Mouse (Mus musculus) cerebral cortex, adult 2 months (tissue): ENCODE measurements around the gene Msl2.

ENCODE experiments used
- WGBS: fragments of 180-500 bp; shearing (Covaris S2); methylation state at CpG from one replicate; pipeline ENCODE4 v1.1.7; 2018; 5-methylcytosine and 5-hydroxymethylcytosine counted together

Gene Msl2

DNA sequence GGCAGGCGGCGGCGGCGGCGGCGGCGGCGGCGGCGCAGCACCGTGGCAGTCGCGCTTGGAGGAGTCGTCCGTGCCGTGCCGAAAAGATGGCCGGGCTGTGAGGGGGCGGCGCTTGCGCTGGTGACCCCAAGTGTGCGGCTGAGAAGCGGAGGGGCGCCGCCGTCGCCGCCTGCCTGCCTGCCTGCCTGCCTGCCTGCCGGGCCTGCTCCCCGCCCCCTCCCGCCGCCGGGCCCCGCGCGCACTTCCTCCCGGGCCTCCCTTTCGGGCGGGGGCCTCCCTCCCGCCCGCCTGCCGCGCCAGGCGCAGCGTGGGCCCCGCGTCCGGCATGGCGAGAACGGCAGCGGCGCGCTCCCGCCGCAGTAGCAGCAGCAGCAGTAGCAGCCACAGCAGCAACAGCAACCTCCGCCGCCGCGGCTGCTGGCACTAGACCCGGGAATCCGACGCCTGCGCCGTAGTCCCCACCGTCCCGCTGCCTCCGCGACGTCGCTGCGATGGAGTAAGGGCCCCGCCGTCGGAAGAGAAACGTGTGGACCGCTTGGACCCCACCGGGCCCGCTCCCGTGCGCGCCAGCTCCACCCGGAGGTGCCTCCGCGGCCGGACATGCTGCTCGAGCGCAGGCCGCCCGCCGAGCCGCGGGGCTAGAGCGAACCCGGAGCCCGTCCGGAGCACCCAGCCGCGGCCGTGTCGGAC lies 576 bp downstream of the Msl2 start:
- WGBS = under 1% methylated on average over 88 of the region's 100 CpGs

DNA sequence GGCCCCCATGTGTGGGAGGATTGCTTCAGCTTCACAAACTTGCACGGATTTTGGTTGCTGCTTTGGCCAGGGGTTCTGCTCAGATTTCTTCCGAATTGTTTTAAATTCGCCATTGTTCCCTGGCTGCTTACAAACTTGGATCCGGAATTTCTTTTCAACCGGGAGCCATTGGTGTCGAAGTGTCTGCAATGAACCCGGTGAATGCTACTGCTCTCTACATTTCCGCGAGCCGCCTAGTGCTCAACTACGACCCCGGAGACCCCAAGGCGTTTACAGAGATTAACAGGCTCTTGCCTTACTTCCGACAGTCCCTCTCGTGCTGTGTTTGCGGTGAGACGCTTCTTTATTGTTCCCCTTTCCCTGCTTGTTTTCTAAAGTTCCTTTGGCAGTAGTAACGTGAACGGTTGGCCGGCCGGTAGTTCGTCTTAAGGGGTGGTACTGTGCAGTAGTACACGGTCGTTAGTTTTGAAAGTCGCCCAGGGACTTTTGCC lies 1.2 kb downstream of the Msl2 start:
- WGBS = 1% methylated on average over 25 of the region's 25 CpGs

DNA sequence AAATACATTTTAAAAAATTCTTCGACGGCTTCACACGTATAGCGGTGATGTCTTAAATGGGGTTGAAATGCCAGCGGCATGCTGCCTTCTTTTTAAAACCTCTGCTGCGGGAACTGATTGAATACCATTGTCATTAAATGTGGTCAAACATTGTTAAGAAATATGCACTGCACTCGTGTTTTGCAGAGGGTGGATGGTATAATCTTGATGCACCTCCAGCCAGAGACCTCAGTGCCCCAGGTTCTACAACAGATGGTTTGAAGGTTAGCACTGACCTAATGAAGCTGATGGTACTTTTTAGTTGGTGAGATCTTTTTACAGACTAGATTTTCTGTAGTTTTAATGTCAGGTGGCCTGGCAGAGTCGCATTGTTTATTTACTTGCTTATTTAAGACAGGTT lies 1.8 kb downstream of the Msl2 start:
- WGBS = under 1% methylated on average over 8 of the region's 8 CpGs

DNA sequence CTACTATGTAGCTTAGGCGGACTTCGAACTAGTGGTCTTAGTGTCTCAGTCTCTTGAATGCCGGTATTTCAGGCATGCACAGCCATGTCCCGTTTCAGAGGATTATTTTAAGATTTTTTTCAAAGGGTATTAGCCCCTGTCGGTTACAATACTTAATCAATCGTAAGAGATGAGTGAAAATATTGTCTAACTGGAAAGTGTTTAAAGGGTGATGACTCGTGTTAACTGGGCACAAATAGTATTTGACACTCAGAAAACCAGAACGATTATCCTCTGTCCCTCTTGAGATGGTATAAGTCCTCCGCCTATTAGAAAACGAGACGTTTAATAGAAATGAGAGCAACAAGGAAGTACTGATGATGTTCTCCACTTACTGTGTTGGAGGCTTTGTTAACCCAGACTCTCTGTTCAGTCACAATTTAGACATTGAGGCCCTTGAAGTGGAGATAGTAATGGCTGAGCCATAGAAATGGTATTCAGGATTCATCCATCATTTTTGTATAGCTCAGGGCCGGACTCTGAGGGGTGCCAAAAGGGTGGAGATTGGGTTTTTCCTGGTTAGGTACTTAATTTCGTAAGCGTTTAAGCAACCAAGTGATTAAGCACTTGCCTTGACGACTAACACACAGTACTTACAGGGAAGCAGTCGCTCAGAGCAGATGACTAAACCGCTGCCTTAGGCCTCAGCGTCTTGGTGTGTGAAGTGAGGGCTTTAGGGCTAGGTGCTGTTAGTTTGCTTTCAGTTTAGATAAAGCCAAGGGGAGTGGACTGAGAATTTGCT lies 2.4 kb downstream of the Msl2 start:
- under 1% methylated on average over 18 of the region's 18 CpGs for WGBS

DNA sequence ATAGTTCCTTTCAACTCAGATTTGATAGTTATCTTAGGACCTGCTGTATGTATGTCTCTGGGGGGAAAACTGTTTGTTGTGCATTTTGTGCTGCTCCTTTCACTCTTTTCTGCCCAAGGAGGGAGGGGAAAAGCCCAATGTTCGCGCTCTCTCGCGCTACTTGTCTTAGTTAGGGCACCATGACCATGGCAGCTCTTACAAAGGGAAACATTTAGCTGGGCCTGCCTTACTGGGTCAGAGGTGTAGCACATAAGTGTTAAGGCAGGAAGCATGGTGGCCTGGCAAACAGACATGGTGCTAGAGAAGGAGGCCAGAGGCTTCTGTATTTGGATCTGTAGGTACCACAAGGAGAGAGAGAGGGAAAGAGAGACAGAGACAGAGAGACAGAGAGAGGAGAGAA lies 4.7 kb downstream of the Msl2 start:
- 31% methylated on average over 4 of the region's 4 CpGs for WGBS

DNA sequence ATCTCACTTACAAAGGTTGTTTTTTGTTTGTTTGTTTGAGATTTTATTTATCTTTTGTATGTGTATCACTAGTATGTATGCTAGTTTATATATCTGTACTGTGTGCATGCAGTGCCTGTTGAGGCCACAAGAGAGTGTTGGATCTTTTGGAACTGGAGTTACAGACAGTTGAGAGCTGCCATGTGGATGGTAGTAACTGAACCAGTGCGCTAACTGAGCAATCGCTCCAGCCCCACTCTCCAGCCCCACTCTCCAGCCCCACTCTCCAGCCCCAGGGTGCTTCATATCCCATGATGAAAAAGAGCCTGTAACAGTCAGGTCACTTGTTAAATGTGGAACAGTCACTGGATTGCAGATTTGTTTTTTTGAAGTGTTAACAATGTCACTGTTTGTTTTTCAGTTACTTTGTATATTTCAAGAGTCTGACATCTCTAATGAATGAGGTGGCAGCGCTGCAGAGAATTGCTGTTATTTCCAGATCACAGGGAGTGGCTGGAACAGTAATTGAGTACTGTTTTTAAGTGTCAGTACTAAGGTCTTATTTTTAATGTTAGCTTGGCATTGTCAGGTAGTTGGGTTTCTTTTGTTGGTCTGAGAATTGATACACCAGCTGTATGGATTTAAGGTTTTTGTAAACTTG lies 6.3 kb downstream of the Msl2 start:
- WGBS = 40% methylated on average over 3 of the region's 3 CpGs

DNA sequence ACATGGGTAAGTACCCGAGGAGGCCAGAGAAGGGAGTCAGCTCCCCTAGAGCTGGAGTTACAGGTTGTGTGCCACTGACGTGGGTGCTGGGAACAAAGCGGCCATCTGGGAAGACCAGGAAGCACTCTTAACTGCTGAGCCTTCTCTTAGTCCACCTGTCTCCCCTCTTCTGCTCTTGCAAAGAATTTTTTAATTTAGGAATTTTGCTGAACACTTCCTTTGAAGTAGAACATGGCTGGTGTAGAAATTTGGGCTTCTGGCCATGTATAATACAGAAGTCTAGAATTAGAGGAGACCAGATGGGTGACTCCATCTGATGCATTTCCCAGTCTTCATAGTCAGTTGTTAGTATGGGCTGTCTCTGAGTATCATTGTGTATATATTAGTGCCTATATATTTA lies 9.8 kb downstream of the Msl2 start:
- 46% methylated on average over 3 of the region's 3 CpGs for WGBS

DNA sequence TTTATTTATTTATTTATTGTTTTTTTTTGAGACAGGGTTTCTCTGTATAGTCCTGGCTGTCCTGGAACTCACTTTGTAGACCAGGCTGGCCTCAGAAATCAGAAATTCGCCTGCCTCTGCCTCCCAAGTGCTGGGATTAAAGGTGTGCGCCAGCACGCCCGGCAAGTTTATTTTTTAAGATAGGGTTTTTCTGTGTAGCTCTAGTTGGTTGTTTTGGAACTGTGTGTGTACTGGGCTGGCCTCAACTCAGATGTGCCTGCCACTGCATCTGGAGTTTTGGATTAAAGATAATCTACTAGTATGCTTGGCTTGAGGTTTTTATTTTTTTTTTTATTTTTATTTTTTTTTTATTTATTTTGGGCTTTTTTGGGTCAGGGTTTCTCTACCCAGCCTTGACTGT lies 21.5 kb downstream of the Msl2 start:
- WGBS = 88% methylated on average over 4 of the region's 4 CpGs

DNA sequence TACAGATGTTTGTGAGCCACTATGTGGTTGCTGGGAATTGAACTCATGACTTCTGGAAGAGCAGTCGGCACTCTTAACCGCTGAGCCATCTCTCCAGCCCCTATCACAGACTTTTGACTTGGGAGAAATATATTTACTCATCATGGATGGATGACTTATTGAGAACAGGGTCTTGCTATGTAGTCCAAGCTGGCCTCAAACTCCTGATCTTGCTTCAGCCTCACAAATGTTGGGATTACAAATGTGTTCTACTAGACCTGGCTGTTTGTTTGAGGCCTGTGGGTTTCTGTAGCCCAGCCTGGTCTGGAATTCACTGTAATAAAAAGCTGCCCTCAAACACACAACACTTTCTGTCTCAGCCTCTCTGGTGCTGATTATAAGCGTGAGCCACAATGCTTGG lies 22.6 kb downstream of the Msl2 start:
- WGBS = 83% methylated on average over 3 of the region's 3 CpGs

DNA sequence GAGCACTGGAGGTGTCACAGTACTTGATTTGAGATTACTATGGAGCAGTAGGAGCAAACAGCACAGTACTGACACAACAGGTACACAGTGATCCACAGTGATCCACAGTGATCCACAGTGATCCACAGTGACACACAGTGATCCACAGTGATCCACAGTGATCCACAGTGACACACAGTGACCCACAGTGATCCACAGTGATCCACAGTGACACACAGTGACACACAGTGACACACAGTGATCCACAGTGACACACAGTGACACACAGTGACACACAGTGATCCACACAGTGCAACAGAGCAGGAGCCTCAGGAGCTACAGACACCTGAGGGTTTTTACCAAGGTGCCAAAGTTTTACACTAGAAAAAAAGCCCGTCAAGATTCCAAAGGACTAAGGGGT lies 23.6 kb downstream of the Msl2 start:
- 83% methylated on average over 1 of the region's 1 CpGs for WGBS

DNA sequence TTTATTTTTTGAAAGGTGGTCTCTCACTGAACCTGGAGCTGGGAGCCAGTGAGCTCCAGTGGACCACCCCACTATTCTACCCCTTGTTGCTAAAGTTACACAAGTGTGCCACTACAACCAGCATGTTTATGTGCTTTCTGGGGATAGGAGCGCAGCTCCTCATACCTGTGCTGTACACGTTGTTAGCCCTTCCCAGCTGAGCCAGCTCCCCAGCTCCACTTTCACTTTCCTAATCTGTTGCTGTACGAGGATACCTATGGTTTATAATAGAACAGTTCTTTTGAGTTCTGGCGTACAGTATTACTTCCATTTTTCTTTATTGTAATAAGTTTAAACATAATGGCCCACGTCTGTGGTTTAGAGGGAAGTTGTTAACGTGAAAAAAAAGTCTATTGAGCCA lies 25.5 kb downstream of the Msl2 start:
- WGBS = 50% methylated on average over 6 of the region's 6 CpGs

DNA sequence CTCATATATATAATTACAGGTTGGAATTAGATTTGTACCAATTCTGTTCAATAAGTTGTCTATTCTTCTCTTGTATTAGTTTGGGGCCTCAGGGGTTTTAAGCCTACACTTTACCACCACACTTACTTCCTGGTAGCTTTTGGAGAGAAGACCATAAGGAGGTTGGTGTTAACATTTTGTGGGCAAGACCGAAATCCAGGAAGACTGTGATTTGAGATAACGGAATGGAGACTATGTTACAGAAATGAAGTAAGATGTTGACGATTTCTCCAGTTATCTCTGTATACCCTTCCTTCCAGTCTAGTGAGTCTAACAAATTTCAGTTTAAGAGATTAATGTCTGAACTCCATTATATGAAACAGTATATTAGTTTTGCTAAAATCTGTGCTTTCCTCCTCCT lies 26.3 kb downstream of the Msl2 start:
- WGBS = 58% methylated on average over 3 of the region's 3 CpGs

DNA sequence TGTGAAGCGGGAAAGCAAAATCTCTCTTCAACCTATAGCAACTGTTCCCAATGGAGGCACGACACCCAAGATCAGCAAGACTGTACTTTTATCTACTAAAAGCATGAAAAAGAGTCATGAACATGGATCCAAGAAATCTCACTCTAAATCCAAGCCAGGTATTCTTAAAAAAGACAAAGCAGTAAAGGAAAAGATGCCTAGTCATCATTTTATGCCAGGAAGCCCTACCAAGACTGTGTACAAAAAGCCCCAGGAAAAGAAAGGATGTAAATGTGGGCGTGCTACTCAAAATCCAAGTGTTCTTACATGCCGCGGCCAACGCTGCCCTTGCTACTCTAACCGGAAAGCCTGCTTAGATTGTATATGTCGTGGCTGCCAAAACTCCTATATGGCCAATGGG lies 27.6 kb downstream of the Msl2 start:
- 72% methylated on average over 8 of the region's 8 CpGs for WGBS

DNA sequence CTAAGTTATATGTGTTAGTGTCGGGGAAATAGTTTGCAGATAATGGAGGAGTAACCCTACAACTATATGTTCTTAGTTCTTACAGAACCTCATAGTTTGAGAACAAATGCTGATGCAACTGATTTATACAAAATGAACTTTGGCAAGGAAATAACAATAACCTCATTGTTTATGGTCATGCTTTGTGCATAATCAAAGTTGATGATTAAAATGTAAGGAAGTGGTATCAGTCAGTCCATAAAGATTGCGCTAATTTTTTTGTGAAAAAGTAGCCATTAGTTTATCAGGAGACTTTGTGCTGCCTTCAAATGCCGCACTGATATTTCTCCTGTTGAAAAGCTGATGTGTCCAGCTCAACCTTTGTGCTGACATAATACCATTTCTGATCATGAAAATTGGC lies 28.4 kb downstream of the Msl2 start:
- WGBS = 81% methylated on average over 3 of the region's 3 CpGs

DNA sequence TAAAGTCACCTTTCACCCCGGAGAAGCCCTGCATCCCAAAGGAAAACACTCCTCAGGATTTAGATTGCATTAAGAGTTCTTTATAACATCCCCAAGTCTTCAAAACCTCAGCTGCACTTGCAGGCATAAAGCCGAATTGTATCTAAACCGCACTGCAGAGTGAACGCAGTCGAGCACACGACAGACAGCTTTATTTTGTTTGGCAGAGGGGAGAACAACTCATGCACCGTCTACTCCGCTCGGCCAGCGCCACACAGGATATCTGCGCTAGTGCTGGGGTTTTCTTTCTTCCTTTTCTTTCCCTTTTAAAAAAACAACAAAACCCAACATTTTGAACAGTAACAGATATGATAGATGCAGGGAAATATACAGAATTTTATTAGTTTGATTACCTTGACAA lies 31.0 kb downstream of the Msl2 start:
- WGBS = 54% methylated on average over 11 of the region's 11 CpGs

DNA sequence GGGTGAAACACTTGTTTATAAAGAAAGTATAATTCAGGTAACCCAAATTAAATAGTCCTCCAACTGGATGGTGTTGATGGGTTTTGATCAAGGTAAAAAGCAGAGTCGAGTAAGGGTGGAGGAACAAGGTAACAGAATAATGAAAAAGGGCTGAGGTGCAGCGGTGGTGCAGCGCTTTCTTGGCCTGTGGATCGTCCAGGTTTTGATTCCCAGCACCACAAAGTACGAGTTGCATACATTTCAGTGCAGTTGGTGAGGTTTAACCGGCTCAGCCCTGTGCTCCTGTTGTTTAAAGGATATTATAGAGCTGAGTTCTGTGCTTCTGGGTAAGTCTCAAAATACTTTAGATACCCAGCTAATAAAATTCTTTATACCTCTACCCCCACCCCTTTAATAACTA lies 31.8 kb downstream of the Msl2 start:
- WGBS = 90% methylated on average over 6 of the region's 6 CpGs

DNA sequence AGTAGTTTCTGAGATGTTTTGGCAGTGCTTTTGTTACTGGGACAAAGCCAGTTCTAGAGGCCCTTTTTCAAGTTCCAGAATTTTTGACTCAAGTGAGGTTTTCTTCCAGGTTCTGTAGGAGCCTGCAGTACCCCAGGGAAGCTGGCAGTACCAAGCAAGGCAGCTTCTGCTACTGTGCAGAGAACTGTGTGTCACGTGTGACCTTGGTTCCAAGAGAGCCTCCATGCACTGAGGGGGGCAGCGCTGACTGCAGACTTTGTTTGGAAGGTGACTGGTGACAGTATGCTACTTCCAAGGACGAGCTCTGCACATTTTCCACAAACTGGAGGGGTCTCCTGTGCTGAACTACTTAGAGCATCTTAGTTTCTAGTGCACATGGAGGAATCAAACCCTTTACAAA lies 33.5 kb downstream of the Msl2 start:
- WGBS = 57% methylated on average over 3 of the region's 3 CpGs

DNA sequence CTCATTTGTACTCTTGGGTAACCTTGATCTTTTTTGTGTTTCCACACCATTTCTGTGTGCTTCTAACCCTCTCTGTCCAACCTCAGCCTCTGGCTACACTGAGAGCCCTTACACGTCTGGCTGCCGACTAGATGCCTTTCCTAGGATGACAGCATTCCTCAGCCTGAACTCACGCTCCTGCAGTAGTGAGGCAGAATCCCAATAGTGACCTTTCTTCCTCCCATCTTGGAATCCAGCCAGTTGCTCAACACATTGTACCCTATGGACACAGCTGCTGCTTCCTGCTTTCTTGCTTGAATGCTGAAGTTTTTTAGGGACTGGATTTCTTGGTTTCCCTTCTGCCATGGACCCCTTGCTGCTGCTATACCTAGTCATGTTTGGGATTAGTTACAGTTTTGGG lies 36.1 kb downstream of the Msl2 start:
- WGBS = 34% methylated on average over 3 of the region's 3 CpGs

DNA sequence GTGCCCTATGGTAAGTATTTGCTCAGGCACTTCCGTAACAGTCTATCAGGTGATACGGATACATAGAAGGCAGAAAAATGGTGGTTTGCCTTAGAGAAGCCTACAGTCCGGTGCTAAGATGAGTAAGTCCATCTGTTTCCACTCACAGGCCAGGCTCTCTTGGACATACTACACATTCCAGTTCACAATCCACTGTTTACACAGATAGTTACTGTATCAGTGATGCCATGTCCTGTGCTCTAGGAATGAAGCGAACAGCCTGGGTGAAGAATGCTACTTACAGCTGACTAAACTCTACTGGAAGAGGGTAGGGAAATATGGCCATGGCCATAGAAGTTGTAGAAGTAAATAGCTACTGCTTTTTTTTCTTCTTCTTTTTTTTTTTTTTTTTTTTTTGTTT lies 39.4 kb downstream of the Msl2 start:
- 88% methylated on average over 4 of the region's 4 CpGs for WGBS

DNA sequence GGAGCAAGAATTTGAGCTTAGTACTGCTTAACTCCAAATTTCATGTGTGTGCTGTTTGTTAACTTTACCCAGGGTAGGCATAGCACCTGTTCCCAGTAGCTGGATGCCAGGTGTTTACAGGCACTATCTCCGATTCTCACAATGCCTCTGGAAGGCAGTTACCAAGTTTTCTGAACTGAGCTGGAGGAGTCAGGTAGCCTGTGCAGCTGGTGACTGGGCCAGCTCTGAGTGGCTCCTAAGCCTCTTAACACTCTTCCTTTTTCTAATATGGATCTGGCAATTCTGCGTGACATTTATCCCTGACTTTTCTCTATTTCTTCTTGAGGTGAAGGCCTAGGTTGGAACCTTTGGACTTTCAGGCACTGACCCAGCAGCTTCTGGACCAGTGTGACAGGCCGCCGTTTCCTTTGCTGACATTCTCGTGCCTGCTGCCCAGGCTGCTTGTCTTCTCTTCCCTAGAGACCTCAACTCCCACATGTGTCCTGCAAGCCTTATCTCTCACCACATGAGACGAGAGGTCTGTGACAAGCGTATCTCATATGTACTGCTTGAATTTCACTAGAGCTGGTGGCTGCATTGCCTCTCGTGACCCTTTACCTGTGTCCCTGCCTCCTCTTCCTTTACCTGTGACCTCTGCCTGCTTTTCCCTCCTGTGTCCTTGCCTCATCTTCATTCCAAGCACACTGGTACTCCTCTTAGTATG lies 40.4 kb downstream of the Msl2 start:
- WGBS = 91% methylated on average over 8 of the region's 8 CpGs

DNA sequence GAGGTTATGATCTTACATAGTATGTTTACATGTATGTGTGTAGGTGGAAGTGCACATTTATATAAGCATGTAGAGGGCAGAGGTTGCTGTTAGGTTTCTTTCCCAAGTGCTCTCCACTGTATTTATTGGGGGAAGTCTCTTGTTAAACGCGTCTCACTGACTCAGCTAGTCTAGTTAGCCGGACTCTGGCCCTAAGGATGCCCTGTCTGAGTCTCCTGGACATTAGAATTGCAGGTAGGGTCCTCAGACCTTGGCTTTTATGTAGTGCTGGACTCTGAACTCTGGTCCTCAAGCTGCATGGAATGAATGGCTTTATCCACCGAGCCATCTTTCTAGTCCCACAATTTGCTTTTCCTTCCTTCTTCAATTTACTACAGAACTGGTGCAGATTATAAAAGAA lies 69.7 kb downstream of the Msl2 start:
- WGBS = 96% methylated on average over 4 of the region's 4 CpGs

DNA sequence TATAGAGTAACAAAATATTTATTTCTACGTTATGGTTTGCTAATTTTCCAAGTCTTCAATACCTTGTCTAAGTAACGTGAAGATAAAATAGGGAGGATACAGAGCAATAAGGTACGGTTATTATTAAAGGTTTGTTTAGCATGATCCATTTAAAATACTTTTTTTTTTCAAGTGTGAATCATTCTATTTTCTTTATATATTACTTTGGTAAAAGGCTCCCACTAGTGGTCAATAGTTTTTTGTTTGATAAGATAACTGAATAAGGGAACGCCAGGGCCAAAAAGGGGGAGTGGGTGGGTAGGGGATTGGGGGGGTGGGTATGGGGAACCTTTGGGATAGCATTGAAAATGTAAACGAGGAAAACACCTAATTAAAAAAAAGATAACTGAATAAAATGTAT lies 79.0 kb downstream of the Msl2 start:
- 63% methylated on average over 5 of the region's 5 CpGs for WGBS
